Comparison of ENCODE assay signal across 8 mouse cellular contexts in genomic region chr6:40436047-40436483, GRCm38 (mm10). TPM values are rescaled to one million over a fixed set of nuclear protein-coding genes. Genes with fewer than 3 reads are reported as not detected.
DNase-seq lines count a peak whose midpoint lies in the region; ATAC-seq and TF ChIP-seq lines count a peak whose summit lies in the region.

Gene E330009J07Rik, minus strand, starts transcription at chr6:40436135.

- peak within 1 kb of the TSS; percentile 66 for H3K4me3 ChIP-seq in embryonic fibroblast, embryonic 13.5 days (ENCODE audit: insufficient read depth, low read length)
- H3K4me3 ChIP-seq in heart, embryonic 14.5 days (ENCODE audit: control insufficient read depth in 1 of 2, insufficient read depth in 1 of 2, low read depth in 1 of 2, low read length in 2 of 2): peak within 1 kb of the TSS; percentile 55 to 77
- peak within 1 kb of the TSS; percentile 66 for H3K4me3 ChIP-seq in liver, embryonic 15.5 days (replicated peaks)
- peak within 1 kb of the TSS; percentile 83 for H3K4me3 ChIP-seq in neural tube, embryonic 13.5 days

- H3K36me3 ChIP-seq in heart, embryonic 14.5 days (ENCODE audit: control insufficient read depth, insufficient read depth, low read length): no peaks in the 10 kb centered on the region
- no peaks in the 10 kb centered on the region for H3K36me3 ChIP-seq in liver, embryonic 15.5 days (replicated peaks)
- no peaks in the 10 kb centered on the region for H3K36me3 ChIP-seq in neural tube, embryonic 13.5 days

- under 1% methylated on average over 30 of the region's 38 CpGs for WGBS in heart, embryonic 14.5 days
- WGBS in liver, embryonic 15.5 days (ENCODE audit: insufficient replicate concordance): under 1% methylated on average over 38 of the region's 38 CpGs
- WGBS in neural tube, embryonic 13.5 days: under 1% methylated on average over 38 of the region's 38 CpGs

- no peak within 1 kb of the TSS for H3K27ac ChIP-seq in embryonic fibroblast, embryonic 13.5 days (ENCODE audit: insufficient read depth, low read length)
- no peak within 1 kb of the TSS for H3K27ac ChIP-seq in heart, embryonic 14.5 days (replicated peaks in 1 of 2; ENCODE audit: control insufficient read depth in 1 of 2, insufficient read depth in 1 of 2, low read depth in 2 of 2, low read length in 2 of 2)
- H3K27ac ChIP-seq in liver, embryonic 15.5 days (replicated peaks): no peak within 1 kb of the TSS
- H3K27ac ChIP-seq in neural tube, embryonic 13.5 days (replicated peaks): peak within 1 kb of the TSS; percentile 91

- ATAC-seq in heart, embryonic 14.5 days (ENCODE audit: insufficient number of reproducible peaks, insufficient read depth, low FRiP score, low read depth): peak; percentile 88
- peak; percentile 82 for ATAC-seq in liver, embryonic 15.5 days (ENCODE audit: insufficient read depth)
- peak; percentile 92 for ATAC-seq in neural tube, embryonic 13.5 days (ENCODE audit: low read depth)

- H3K9me3 ChIP-seq in heart, embryonic 14.5 days (ENCODE audit: control insufficient read depth, low read length): no peaks in the 10 kb centered on the region
- no peaks in the 10 kb centered on the region for H3K9me3 ChIP-seq in liver, embryonic 15.5 days (replicated peaks)
- no peaks in the 10 kb centered on the region for H3K9me3 ChIP-seq in neural tube, embryonic 13.5 days

- peak; percentile 84 for DNase-seq in A20 (ENCODE audit: low read depth, low spot score)
- DNase-seq in adrenal gland, postnatal 4 days (ENCODE audit: low spot score in 2 of 2): peak; percentile 54 to 57
- DNase-seq in kidney, postnatal 14 days: peak; percentile 87
- DNase-seq in telencephalon, adult 2 months (ENCODE audit: low read depth, low spot score): peak; percentile 79

- no peak for TF ChIP-seq CTCF in embryonic fibroblast, embryonic 13.5 days (IDR thresholded peaks at IDR 0.05; ENCODE audit: borderline replicate concordance, insufficient read depth, low read length)

- TF ChIP-seq POLR2A in embryonic fibroblast, embryonic 13.5 days (IDR thresholded peaks at IDR 0.05; ENCODE audit: low read depth, low read length): peak; percentile 72

- peaks cover 20% of the 10 kb centered on the region; the same call in 1 of the 2 replicates for H3K27me3 ChIP-seq in heart, embryonic 14.5 days (ENCODE audit: control insufficient read depth, insufficient read depth, low read length)
- H3K27me3 ChIP-seq in liver, embryonic 15.5 days: peaks cover 70% of the 10 kb centered on the region
- no peaks in the 10 kb centered on the region for H3K27me3 ChIP-seq in neural tube, embryonic 13.5 days

- peak within 1 kb of the TSS; percentile 79 for H3K9ac ChIP-seq in heart, embryonic 14.5 days (ENCODE audit: low read length)
- peak within 1 kb of the TSS; percentile 54; the same call in 1 of the 2 replicates for H3K9ac ChIP-seq in liver, embryonic 15.5 days
- H3K9ac ChIP-seq in neural tube, embryonic 13.5 days: peak within 1 kb of the TSS; percentile 93

- H3K4me2 ChIP-seq in heart, embryonic 14.5 days (ENCODE audit: low read length): peak within 1 kb of the TSS; percentile 95
- peak within 1 kb of the TSS; percentile 85 for H3K4me2 ChIP-seq in liver, embryonic 15.5 days
- H3K4me2 ChIP-seq in neural tube, embryonic 13.5 days: peak within 1 kb of the TSS; percentile 88

- no peaks in the 10 kb centered on the region; the same call in none of the 2 replicates for H3K4me1 ChIP-seq in embryonic fibroblast, embryonic 13.5 days (ENCODE audit: control insufficient read depth, insufficient read depth, low read length)
- 0 out of 4 replicates have a peak, but pooled peaks cover 0 to 2% of the 10 kb centered on the region in 2 experiments for H3K4me1 ChIP-seq in heart, embryonic 14.5 days (ENCODE audit: control insufficient read depth in 2 of 2, insufficient read depth in 2 of 2, low read length in 2 of 2)
- peaks cover 17% of the 10 kb centered on the region for H3K4me1 ChIP-seq in liver, embryonic 15.5 days (replicated peaks)
- peaks cover 33% of the 10 kb centered on the region for H3K4me1 ChIP-seq in neural tube, embryonic 13.5 days (replicated peaks)

RNA-seq across cellular contexts. Expression of gene E330009J07Rik, which starts in this region (rescaled TPM):
- 10 to 100 TPM; 18.2 to 20.2 TPM for total RNA-seq in adrenal gland, postnatal 4 days (2021)
- 2.0 and 2.4 TPM in 2 replicates for polyA plus RNA-seq in embryonic fibroblast, embryonic 13.5 days (2011; ENCODE audit: insufficient read length, low read depth, missing spikeins)
- polyA plus RNA-seq in heart, embryonic 14.5 days (2014; fragmentation: Nextera tagmentation; extraction: Ambion mirVana): 3.5 and 3.6 TPM in 2 replicates
- 1.7 and 2.2 TPM in 2 replicates for polyA plus RNA-seq in liver, embryonic 15.5 days (2015; fragmentation: Nextera tagmentation; extraction: Ambion mirVana)
- 12.3 and 13.7 TPM in 2 replicates for polyA plus RNA-seq in neural tube, embryonic 13.5 days (2015; fragmentation: Nextera tagmentation; extraction: Ambion mirVana)
